Mouse (Mus musculus): ENCODE measurements at regions not wholly inside any gene's neighbourhood (a gene's known extent, or its start where the extent isn't known, plus 50 kb on each side); places are given as distances from the start of the nearest gene placed in this dataset.

- no peaks in the 10 kb centered on the region for H3K4me1 ChIP-seq (ENCODE audit: control insufficient read depth, insufficient read depth, low read length)
- H3K4me3 ChIP-seq (ENCODE audit: insufficient read depth, low read depth, low read length): no peak overlapping the region
- TF ChIP-seq CTCF (IDR thresholded peaks at IDR 0.05; ENCODE audit: insufficient read depth, low read depth, low read length): no peak
- TF ChIP-seq POLR2A (IDR thresholded peaks at IDR 0.05; ENCODE audit: insufficient read depth, low read depth, low read length): no peak
- 82% methylated on average over 2 of the region's 2 CpGs for WGBS
- H3K27ac ChIP-seq (ENCODE audit: insufficient read depth, low read depth, low read length): no peak overlapping the region
These were observed 373.1 kb downstream of the Slc4a3 start for GRCm38 (mm10) chr1:75919134-75919533.

GRCm38 (mm10) chr1:75925046-75925445, 379.0 kb downstream of the Slc4a3 start:
- Histone ChIP-seq H3K4me1 (ENCODE audit: control insufficient read depth, insufficient read depth, low read length) (no peaks in the 10 kb centered on the region), H3K27ac (ENCODE audit: insufficient read depth, low read depth, low read length) (no peak overlapping the region), H3K4me3 (ENCODE audit: insufficient read depth, low read depth, low read length) (no peak overlapping the region)
- WGBS: 82% methylated on average over 8 of the region's 8 CpGs
- TF ChIP-seq CTCF (IDR thresholded peaks at IDR 0.05; ENCODE audit: insufficient read depth, low read depth, low read length) (no peak), POLR2A (IDR thresholded peaks at IDR 0.05; ENCODE audit: insufficient read depth, low read depth, low read length) (no peak)

GRCm38 (mm10) chr1:75925802-75926201, 379.7 kb downstream of the Slc4a3 start:
- H3K4me1 ChIP-seq (ENCODE audit: control insufficient read depth, insufficient read depth, low read length): no peaks in the 10 kb centered on the region
- H3K4me3 ChIP-seq (ENCODE audit: insufficient read depth, low read depth, low read length): no peak overlapping the region
- WGBS: 14% methylated on average over 9 of the region's 9 CpGs
- peak; percentile 81 for TF ChIP-seq CTCF (IDR thresholded peaks at IDR 0.05; ENCODE audit: insufficient read depth, low read depth, low read length)
- no peak for TF ChIP-seq POLR2A (IDR thresholded peaks at IDR 0.05; ENCODE audit: insufficient read depth, low read depth, low read length)
- no peak overlapping the region for H3K27ac ChIP-seq (ENCODE audit: insufficient read depth, low read depth, low read length)

DNA sequence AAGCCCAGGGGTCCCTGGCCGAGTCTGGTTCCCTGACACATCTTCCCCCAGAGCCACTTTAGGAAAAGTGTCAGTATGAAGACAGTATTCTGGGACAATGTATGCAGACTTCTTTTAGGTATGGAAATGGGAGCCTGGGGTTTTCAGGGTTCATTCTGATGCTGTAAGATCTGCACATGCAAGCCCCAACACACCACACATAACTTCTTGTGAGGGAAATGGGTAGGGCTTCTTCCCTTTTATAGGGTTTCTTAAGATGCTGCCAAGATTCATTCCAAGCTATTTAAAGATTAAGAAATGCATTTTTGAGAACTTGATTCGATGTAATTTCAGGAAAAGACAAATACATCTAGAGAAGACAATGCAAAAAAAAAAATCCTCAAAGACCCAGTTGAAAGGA, 385.8 kb downstream of the Slc4a3 start:
- 89% methylated on average over 2 of the region's 2 CpGs for WGBS
- TF ChIP-seq CTCF (IDR thresholded peaks at IDR 0.05; ENCODE audit: insufficient read depth, low read depth, low read length): no peak
- Histone ChIP-seq H3K27ac (ENCODE audit: insufficient read depth, low read depth, low read length) (no peak overlapping the region), H3K4me1 (ENCODE audit: control insufficient read depth, insufficient read depth, low read length) (no peaks in the 10 kb centered on the region), H3K4me3 (ENCODE audit: insufficient read depth, low read depth, low read length) (no peak overlapping the region)

GRCm38 (mm10) chr1:75933831-75934230, 387.8 kb downstream of the Slc4a3 start:
- no peak overlapping the region for H3K4me3 ChIP-seq (ENCODE audit: insufficient read depth, low read depth, low read length)
- TF ChIP-seq CTCF (IDR thresholded peaks at IDR 0.05; ENCODE audit: insufficient read depth, low read depth, low read length): no peak
- no peak for TF ChIP-seq POLR2A (IDR thresholded peaks at IDR 0.05; ENCODE audit: insufficient read depth, low read depth, low read length)
- H3K27ac ChIP-seq (ENCODE audit: insufficient read depth, low read depth, low read length): no peak overlapping the region
- 0 out of 2 replicates have a peak, but pooled peaks cover 2% of the 10 kb centered on the region for H3K4me1 ChIP-seq (ENCODE audit: control insufficient read depth, insufficient read depth, low read length)
- 43% methylated on average over 4 of the region's 4 CpGs for WGBS

- no peak for TF ChIP-seq POLR2A (IDR thresholded peaks at IDR 0.05; ENCODE audit: insufficient read depth, low read depth, low read length)
- TF ChIP-seq CTCF (IDR thresholded peaks at IDR 0.05; ENCODE audit: insufficient read depth, low read depth, low read length): no peak
- Histone ChIP-seq H3K4me3 (ENCODE audit: insufficient read depth, low read depth, low read length) (no peak overlapping the region), H3K4me1 (ENCODE audit: control insufficient read depth, insufficient read depth, low read length) (0 out of 2 replicates have a peak, but pooled peaks cover 2% of the 10 kb centered on the region), H3K27ac (ENCODE audit: insufficient read depth, low read depth, low read length) (no peak overlapping the region)
- WGBS: 96% methylated on average over 4 of the region's 4 CpGs
These were observed 388.7 kb downstream of the Slc4a3 start for GRCm38 (mm10) chr1:75934761-75935160.

DNA sequence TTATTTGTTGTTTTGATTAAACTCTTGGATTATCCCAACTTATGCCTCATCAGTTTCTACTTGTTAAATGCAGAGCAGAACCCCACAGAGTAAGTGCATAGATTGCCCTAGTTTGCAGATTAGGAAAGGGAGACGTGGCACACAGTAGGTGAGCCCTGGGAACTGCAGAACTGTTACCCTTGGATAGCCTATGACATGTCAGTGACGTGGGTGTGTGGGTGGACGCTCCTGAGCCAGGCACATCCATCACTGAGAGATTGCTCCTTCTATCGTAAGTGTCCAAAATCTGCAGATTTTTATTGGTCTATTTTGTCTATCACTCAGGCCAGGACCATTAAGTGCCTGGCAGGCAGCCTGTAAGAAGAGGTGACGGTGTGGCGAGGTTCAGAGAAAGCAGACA, 389.8 kb downstream of the Slc4a3 start:
- H3K27ac ChIP-seq (ENCODE audit: insufficient read depth, low read depth, low read length): no peak overlapping the region
- 81% methylated on average over 6 of the region's 6 CpGs for WGBS
- 0 out of 2 replicates have a peak, but pooled peaks cover 2% of the 10 kb centered on the region for H3K4me1 ChIP-seq (ENCODE audit: control insufficient read depth, insufficient read depth, low read length)
- no peak overlapping the region for H3K4me3 ChIP-seq (ENCODE audit: insufficient read depth, low read depth, low read length)
- TF ChIP-seq CTCF (IDR thresholded peaks at IDR 0.05; ENCODE audit: insufficient read depth, low read depth, low read length) (no peak), POLR2A (IDR thresholded peaks at IDR 0.05; ENCODE audit: insufficient read depth, low read depth, low read length) (no peak)

DNA sequence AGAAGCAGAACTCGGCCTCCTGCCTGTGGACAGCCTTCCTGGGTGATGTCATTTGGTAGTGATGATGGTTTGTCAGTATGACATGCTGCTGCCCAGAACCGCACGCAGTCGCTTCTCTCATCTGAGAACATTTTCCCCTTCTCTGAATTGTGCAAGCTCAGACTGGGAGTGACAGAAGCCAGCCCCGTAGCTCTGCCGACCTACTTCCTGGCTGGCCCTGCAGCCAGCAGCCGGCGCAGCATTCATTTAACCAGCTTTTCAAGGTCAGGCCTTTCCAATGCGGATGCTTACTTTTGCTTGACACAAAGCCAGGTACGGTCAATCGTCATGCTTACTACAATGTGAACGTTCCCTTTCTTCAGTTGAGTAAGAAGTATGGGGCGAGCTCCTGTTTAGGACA, 390.5 kb downstream of the Slc4a3 start:
- Histone ChIP-seq H3K27ac (ENCODE audit: insufficient read depth, low read depth, low read length) (no peak overlapping the region), H3K4me1 (ENCODE audit: control insufficient read depth, insufficient read depth, low read length) (0 out of 2 replicates have a peak, but pooled peaks cover 2% of the 10 kb centered on the region), H3K4me3 (ENCODE audit: insufficient read depth, low read depth, low read length) (no peak overlapping the region)
- 64% methylated on average over 13 of the region's 13 CpGs for WGBS
- TF ChIP-seq POLR2A (IDR thresholded peaks at IDR 0.05; ENCODE audit: insufficient read depth, low read depth, low read length): no peak

DNA sequence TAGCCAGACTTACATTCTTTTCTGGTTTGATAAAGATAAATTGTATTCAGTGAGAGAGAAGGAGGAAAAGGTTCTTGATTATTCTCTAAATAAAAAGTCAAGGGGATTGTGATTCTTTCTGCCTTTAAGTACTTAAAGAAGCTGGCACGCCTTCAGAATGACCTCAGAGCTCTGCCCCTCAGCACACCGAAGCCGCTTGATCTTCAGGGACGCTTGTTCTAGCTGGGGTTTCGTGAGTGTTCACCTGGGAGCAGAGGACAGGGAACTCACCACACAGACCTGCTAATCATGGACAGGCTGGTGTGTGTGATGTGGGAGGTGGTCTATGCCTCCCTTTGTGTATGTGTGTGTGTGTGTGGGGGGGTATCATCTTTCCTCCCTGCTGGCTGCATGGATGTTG, 391.3 kb downstream of the Slc4a3 start:
- no peak for TF ChIP-seq CTCF (IDR thresholded peaks at IDR 0.05; ENCODE audit: insufficient read depth, low read depth, low read length)
- no peak overlapping the region for H3K27ac ChIP-seq (ENCODE audit: insufficient read depth, low read depth, low read length)
- 0 out of 2 replicates have a peak, but pooled peaks cover 2% of the 10 kb centered on the region for H3K4me1 ChIP-seq (ENCODE audit: control insufficient read depth, insufficient read depth, low read length)
- H3K4me3 ChIP-seq (ENCODE audit: insufficient read depth, low read depth, low read length): no peak overlapping the region
- 84% methylated on average over 5 of the region's 5 CpGs for WGBS

DNA sequence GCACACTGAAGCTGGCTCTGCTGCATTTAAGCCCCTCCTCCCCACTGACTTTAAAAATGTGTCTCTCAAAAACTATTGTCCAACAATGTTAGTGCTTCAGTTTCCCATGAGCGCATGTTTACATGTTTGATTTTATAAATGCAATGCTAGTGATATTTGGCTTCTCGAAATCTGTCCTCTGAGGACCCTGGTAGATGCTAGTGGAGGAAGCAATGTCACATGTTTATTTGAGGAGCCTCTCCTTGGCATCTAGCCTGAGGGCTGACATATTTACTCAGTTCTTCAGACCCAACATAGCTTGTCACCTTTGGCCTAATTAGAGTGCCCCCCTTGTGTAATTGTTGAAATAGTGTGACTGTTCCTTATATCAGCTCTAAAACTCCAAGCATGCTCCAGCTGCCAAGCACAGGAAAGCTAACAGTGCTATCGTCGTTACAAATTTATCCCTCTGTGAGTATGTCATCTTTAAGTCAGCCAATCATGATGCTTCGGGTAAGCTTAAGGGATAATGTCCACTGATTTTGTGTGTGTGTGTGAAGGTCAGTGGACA, 400.3 kb downstream of the Slc4a3 start:
- H3K27ac ChIP-seq (ENCODE audit: insufficient read depth, low read depth, low read length): no peak overlapping the region
- WGBS: 74% methylated on average over 5 of the region's 5 CpGs
- H3K4me3 ChIP-seq (ENCODE audit: insufficient read depth, low read depth, low read length): no peak overlapping the region
- no peaks in the 10 kb centered on the region for H3K4me1 ChIP-seq (ENCODE audit: control insufficient read depth, insufficient read depth, low read length)
- TF ChIP-seq POLR2A (IDR thresholded peaks at IDR 0.05; ENCODE audit: insufficient read depth, low read depth, low read length): no peak
- no peak for TF ChIP-seq CTCF (IDR thresholded peaks at IDR 0.05; ENCODE audit: insufficient read depth, low read depth, low read length)

All from olfactory bulb, adult 2 months (tissue).